Mouse (Mus musculus): ENCODE results near the gene Exoc6b. TPM values are rescaled to one million over a fixed set of nuclear protein-coding genes. Genes with fewer than 3 reads are reported as not detected.

The Exoc6b gene
- polyA plus RNA-seq, 2 experiments from 2014 or later: 10.8 to 16.1 TPM

- no peak for ATAC-seq
Observed at GRCm38 (mm10) chr6:84583841-84584782, 485.2 kb downstream of the Exoc6b start.

GRCm38 (mm10) chr6:84583371-84583770, 485.9 kb downstream of the Exoc6b start:
- peak; percentile 53 for ATAC-seq

GRCm38 (mm10) chr6:84582826-84583225, 486.5 kb downstream of the Exoc6b start:
- ATAC-seq: no peak

- no peak for ATAC-seq
Observed at GRCm38 (mm10) chr6:84581833-84582445, 487.4 kb downstream of the Exoc6b start.

- ATAC-seq: no peak
Observed at GRCm38 (mm10) chr6:84580979-84581832, 488.1 kb downstream of the Exoc6b start.

- no peak for ATAC-seq
Observed at GRCm38 (mm10) chr6:84579508-84579907, 489.8 kb downstream of the Exoc6b start.

GRCm38 (mm10) chr6:84578928-84579327, 490.4 kb downstream of the Exoc6b start:
- ATAC-seq: no peak

- ATAC-seq: no peak
Observed at GRCm38 (mm10) chr6:84577898-84578297, 491.4 kb downstream of the Exoc6b start.

GRCm38 (mm10) chr6:84573905-84574660, 495.2 kb downstream of the Exoc6b start:
- ATAC-seq: no peak

- ATAC-seq: no peak
Observed at GRCm38 (mm10) chr6:84570039-84570438, 499.3 kb downstream of the Exoc6b start.

GRCm38 (mm10) chr6:84569590-84569989, 499.7 kb downstream of the Exoc6b start:
- ATAC-seq: no peak

GRCm38 (mm10) chr6:84568880-84569279, 500.4 kb downstream of the Exoc6b start:
- ATAC-seq: no peak

Other genes with a start within 250 kb of the Exoc6b start
- gene Spr, start 68.3 kb upstream of the Exoc6b start, polyA plus RNA-seq (2017; shearing (Covaris generic)): 10 to 100 TPM; 24.0 to 31.0 TPM
- not detected for gene Emx1, start 117.9 kb upstream of the Exoc6b start, polyA plus RNA-seq (2017; shearing (Covaris generic))